8 mouse cellular contexts compared by ENCODE assay signal in genomic region chr1:127206881-127207555, GRCm38 (mm10). TPM values are rescaled to one million over a fixed set of nuclear protein-coding genes. Genes with fewer than 3 reads are reported as not detected.
DNase-seq lines count a peak whose midpoint lies in the region; ATAC-seq and TF ChIP-seq lines count a peak whose summit lies in the region.

No protein-coding gene starts in this region.

- H3K9me3 ChIP-seq in lung, embryonic 15.5 days, result no peaks in the 10 kb centered on the region
- H3K9me3 ChIP-seq in embryonic facial prominence, embryonic 15.5 days (replicated peaks), result no peaks in the 10 kb centered on the region
- H3K9me3 ChIP-seq in limb, embryonic 10.5 days (replicated peaks), result no peaks in the 10 kb centered on the region

- H3K4me3 ChIP-seq in lung, embryonic 15.5 days, result peak overlapping the region; percentile 60
- peak overlapping the region; percentile 68 for H3K4me3 ChIP-seq in embryonic facial prominence, embryonic 15.5 days (replicated peaks)
- peak overlapping the region; percentile 71 for H3K4me3 ChIP-seq in limb, embryonic 10.5 days
- H3K4me3 ChIP-seq in olfactory bulb, adult 2 months (ENCODE audit: insufficient read depth, low read depth, low read length), result peak overlapping the region; percentile 74; the same call in 1 of the 2 replicates

- H3K4me1 ChIP-seq in lung, embryonic 15.5 days, result peaks cover 25% of the 10 kb centered on the region
- H3K4me1 ChIP-seq in embryonic facial prominence, embryonic 15.5 days, result peaks cover 12% of the 10 kb centered on the region
- peaks cover 41% of the 10 kb centered on the region for H3K4me1 ChIP-seq in limb, embryonic 10.5 days
- H3K4me1 ChIP-seq in olfactory bulb, adult 2 months (ENCODE audit: control insufficient read depth, insufficient read depth, low read length), result peaks cover 7% of the 10 kb centered on the region

- DNase-seq in lung, postnatal 36 days, result no peak
- no peak for DNase-seq in limb, embryonic 10.5 days (ENCODE audit: low spot score)
- DNase-seq in frontal cortex, postnatal 10 days (ENCODE audit: low spot score in 2 of 2), result no peak
- no peak for DNase-seq in cerebellum, adult 9-11 months
- DNase-seq in spleen, postnatal 36 days (ENCODE audit: low spot score in 2 of 2), result no peak

- H3K9ac ChIP-seq in lung, embryonic 15.5 days, result no peak overlapping the region
- no peak overlapping the region for H3K9ac ChIP-seq in embryonic facial prominence, embryonic 15.5 days

- H3K27ac ChIP-seq in lung, embryonic 15.5 days, result no peak overlapping the region
- no peak overlapping the region; the same call in 1 of the 2 replicates for H3K27ac ChIP-seq in embryonic facial prominence, embryonic 15.5 days (replicated peaks)
- peak overlapping the region; percentile 90; the same call in 1 of the 2 replicates for H3K27ac ChIP-seq in limb, embryonic 10.5 days
- 0 out of 2 replicates have a peak overlapping the region, but pooled peaks have one; percentile 48 for H3K27ac ChIP-seq in olfactory bulb, adult 2 months (ENCODE audit: insufficient read depth, low read depth, low read length)

- H3K36me3 ChIP-seq in lung, embryonic 15.5 days, result no peaks in the 10 kb centered on the region
- no peaks in the 10 kb centered on the region for H3K36me3 ChIP-seq in embryonic facial prominence, embryonic 15.5 days
- H3K36me3 ChIP-seq in limb, embryonic 10.5 days, result no peaks in the 10 kb centered on the region

- TF ChIP-seq POLR2A in olfactory bulb, adult 2 months (IDR thresholded peaks at IDR 0.05; ENCODE audit: insufficient read depth, low read depth, low read length), result no peak

- WGBS in lung, embryonic 15.5 days, result 58% methylated on average over 11 of the region's 11 CpGs
- WGBS in embryonic facial prominence, embryonic 15.5 days, result 52% methylated on average over 11 of the region's 11 CpGs
- WGBS in limb, embryonic 10.5 days, result 79% methylated on average over 11 of the region's 11 CpGs
- WGBS in olfactory bulb, adult 2 months, result 47% methylated on average over 11 of the region's 11 CpGs

- H3K27me3 ChIP-seq in lung, embryonic 15.5 days, result no peaks in the 10 kb centered on the region
- no peaks in the 10 kb centered on the region for H3K27me3 ChIP-seq in embryonic facial prominence, embryonic 15.5 days
- H3K27me3 ChIP-seq in limb, embryonic 10.5 days (ENCODE audit: low read depth, poor library complexity, severe bottlenecking), result no peaks in the 10 kb centered on the region

- ATAC-seq in lung, embryonic 15.5 days (ENCODE audit: borderline replicate concordance, extremely low read depth, low FRiP score, low TSS enrichment), result no peak
- ATAC-seq in embryonic facial prominence, embryonic 15.5 days (ENCODE audit: insufficient number of reproducible peaks, low FRiP score, low TSS enrichment, low read depth), result no peak

- no peak for TF ChIP-seq CTCF in olfactory bulb, adult 2 months (IDR thresholded peaks at IDR 0.05; ENCODE audit: insufficient read depth, low read depth, low read length)

- peak overlapping the region; percentile 97 for H3K4me2 ChIP-seq in lung, embryonic 15.5 days
- peak overlapping the region; percentile 90 for H3K4me2 ChIP-seq in embryonic facial prominence, embryonic 15.5 days (replicated peaks)

RNA-seq across cellular contexts. Expression of gene Mgat5, which starts 2.2 kb away (rescaled TPM):
- 4.1 TPM in 2 replicates for polyA plus RNA-seq in lung, embryonic 15.5 days (2015; fragmentation: Nextera tagmentation; extraction: Ambion mirVana)
- 5.5 and 6.3 TPM in 2 replicates for polyA plus RNA-seq in embryonic facial prominence, embryonic 15.5 days (2015; fragmentation: Nextera tagmentation; extraction: Ambion mirVana)
- 4.3 and 5.1 TPM in 2 replicates for polyA plus RNA-seq in limb, embryonic 10.5 days (2016; fragmentation: Nextera tagmentation; extraction: Ambion mirVana)
- polyA plus RNA-seq in olfactory bulb, adult 2 months (2012; ENCODE audit: insufficient read depth, insufficient read length, low replicate concordance, missing spikeins), result 101 TPM in 1 of 2 replicates, not detected in the other

Comparison
In these comparisons a context has a peak if more than half of its experiments do, and no peak if none do; other contexts are left out.
1. H3K27ac ChIP-seq: peak in limb, embryonic 10.5 days (single experiment) and olfactory bulb, adult 2 months (single experiment); none in lung, embryonic 15.5 days (single experiment) and embryonic facial prominence, embryonic 15.5 days (single experiment).
2. Peak in every context shown above with its lines, with median percentiles within 50 percentile points of each other: H3K4me3 ChIP-seq.